Mouse (Mus musculus): ENCODE measurements around the gene Atp1a1.

The Atp1a1 gene

GRCm38 (mm10) chr3:101552621-101553620 lies 51.6 kb downstream of the Atp1a1 start:
- DNase-seq (ENCODE audit: low read depth) = no peak

GRCm38 (mm10) chr3:101551457-101552230 lies 52.8 kb downstream of the Atp1a1 start:
- no peak for DNase-seq (ENCODE audit: low read depth)

- DNase-seq (ENCODE audit: low read depth) = no peak
Measured at GRCm38 (mm10) chr3:101549749-101550148, 54.7 kb downstream of the Atp1a1 start.

GRCm38 (mm10) chr3:101544116-101544515 lies 60.4 kb downstream of the Atp1a1 start:
- DNase-seq (ENCODE audit: low read depth) = no peak

GRCm38 (mm10) chr3:101541571-101541970 lies 62.9 kb downstream of the Atp1a1 start:
- peak; percentile 53 for DNase-seq (ENCODE audit: low read depth)

- DNase-seq (ENCODE audit: low read depth) = no peak
Measured at GRCm38 (mm10) chr3:101540568-101540967, 63.9 kb downstream of the Atp1a1 start.

GRCm38 (mm10) chr3:101536322-101536721 lies 68.2 kb downstream of the Atp1a1 start:
- DNase-seq (ENCODE audit: low read depth) = no peak

GRCm38 (mm10) chr3:101534311-101534710 lies 70.2 kb downstream of the Atp1a1 start:
- DNase-seq (ENCODE audit: low read depth) = no peak

- no peak for DNase-seq (ENCODE audit: low read depth)
Measured at GRCm38 (mm10) chr3:101533373-101533772, 71.1 kb downstream of the Atp1a1 start.

- DNase-seq (ENCODE audit: low read depth) = no peak
Measured at GRCm38 (mm10) chr3:101530928-101531327, 73.6 kb downstream of the Atp1a1 start.

- no peak for DNase-seq (ENCODE audit: low read depth)
Measured at GRCm38 (mm10) chr3:101528900-101529594, 75.4 kb downstream of the Atp1a1 start.

GRCm38 (mm10) chr3:101528157-101528899 lies 76.2 kb downstream of the Atp1a1 start:
- DNase-seq (ENCODE audit: low read depth) = no peak

- DNase-seq (ENCODE audit: low read depth) = no peak
Measured at GRCm38 (mm10) chr3:101526603-101527002, 77.9 kb downstream of the Atp1a1 start.

Data from naive thymus-derived CD4-positive, alpha-beta T cell, adult 2 months (primary cell).